Mouse (Mus musculus): ENCODE data around the gene Dcakd.

Gene Dcakd

DNA sequence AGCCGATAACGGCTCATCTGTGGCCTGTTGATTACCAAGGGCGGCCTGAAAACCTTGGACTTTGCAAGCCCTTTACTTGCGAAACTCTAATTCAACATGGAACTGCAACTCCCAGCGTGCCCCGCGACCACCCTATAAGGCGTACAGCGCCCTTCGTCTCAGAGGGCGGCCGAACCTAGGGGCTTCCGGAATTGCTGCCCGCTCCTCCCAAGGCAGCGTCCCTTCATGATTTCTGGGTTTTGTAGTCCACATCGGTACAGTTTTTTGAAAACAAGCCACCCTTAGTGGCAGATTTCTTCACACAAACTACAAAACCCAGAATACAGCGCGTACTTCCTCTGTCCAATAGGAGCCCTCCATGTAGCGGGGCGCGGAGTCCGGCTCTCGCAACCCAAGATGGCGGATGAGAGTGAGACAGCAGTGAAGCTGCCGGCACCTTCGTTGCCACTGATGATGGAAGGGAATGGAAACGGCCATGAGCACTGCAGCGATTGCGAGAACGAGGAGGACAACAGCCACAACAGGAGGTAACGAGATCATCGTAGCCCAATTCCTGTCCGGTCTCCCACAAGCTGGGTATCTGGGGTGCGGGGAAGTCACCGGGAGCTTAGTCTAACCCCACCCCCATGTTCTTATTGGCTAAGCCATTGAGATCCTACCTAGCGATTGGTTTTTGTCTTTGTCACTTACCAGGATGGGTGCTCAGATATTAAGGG is at the start of gene Dcakd, which contains the start of gene Nmt1:
TSS of gene Dcakd (minus strand) at position 158 of the 716 bp plus-strand sequence.
TSS of gene Nmt1 (plus strand) at position 15 of the 716 bp plus-strand sequence.
- peak; percentile 93 to 95 for DNase-seq (ENCODE audit: low spot score in 2 of 2)

DNA sequence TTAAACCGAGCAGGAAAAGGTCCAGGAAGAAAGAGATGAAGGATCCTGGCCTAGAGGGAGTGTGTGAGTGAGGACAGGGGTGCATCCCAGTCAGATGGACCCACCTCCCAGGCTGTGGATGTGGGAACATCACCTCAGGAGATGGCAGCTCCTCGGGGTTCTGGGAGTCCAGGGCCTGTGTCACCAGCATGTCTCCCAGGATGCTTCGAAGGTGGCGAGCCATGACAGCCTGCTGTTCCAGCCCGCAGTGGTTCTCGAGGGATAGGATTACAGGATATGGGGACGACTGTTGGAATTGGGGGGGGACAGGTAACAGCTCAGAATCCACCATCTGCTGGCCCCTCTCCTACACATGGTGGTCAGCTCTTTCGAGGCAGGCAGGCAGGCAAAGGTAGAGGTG is 48.4 kb upstream of the Dcakd start:
- no peak for DNase-seq (ENCODE audit: low spot score in 2 of 2)

DNA sequence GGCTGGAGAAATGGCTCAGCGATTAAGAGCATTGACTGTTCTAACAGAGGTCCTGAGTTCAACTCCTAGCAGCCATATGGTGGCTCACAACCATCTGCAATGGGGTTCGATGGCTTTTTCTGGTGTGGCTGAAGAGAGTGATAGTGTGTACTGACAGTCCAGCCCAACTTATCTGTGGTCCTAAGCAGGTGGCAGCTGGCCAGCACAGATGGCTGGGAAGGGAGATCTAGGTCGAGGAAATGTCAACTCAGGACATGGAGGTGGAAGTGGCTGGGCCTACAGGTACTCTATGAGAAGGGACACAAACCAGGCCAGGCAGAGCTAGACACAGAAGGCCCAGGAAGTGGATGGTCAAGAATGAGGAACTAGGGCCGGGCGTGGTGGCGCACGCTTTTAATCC is 47.9 kb upstream of the Dcakd start:
- DNase-seq (ENCODE audit: low spot score in 2 of 2): no peak

DNA sequence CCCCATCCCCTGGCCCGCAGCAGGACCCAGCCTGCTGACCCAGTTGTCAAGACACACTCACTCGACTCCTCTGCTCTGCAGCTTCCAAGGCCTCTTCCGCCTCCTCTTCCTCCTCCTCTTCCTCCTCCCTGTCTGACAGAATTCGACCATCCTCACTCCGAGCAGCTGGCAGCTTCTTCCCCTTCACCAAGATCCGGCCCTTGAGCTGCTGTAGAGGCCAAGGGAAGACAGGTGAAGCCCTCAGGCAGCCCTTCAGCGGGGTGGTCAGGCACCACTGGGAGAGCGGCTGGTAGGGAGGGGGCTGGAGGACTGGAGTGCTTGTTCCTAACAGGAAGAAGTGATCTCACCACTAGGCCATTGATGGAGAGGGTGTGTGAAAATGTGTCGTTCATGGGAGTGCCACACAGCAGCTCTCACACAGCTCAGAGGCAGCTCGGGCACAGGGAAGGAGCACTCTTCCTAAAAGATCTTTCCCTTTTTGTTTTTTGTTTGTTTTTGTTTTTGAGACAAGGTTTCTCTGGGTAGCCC is 46.7 kb upstream of the Dcakd start:
- DNase-seq (ENCODE audit: low spot score in 2 of 2): no peak

DNA sequence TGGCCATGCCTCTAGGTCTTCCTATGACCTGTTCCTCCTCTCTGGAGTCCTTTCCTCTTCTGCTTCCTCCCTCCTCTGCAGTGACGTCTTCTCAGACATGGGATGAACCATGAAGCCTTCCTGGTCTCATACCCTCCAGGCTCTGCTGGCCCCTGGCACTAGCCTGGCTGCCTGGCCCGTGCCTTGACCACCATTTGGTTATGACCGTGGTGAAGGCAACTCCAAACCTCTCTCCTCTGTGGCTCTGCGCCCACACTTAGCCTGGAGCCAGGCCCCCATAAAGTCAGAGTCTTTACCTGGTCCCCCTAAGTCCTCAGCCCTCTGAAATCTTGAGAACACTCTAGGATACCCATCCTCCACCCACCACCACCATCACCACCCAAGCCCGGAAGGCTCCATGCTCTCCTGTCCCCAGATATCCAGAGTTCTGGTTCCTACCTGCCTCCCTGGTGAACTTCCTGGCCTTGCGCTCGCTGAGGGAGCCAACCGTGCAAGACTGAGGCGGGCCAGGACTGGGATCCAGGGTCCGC is 46.1 kb upstream of the Dcakd start:
- no peak for DNase-seq (ENCODE audit: low spot score in 2 of 2)

DNA sequence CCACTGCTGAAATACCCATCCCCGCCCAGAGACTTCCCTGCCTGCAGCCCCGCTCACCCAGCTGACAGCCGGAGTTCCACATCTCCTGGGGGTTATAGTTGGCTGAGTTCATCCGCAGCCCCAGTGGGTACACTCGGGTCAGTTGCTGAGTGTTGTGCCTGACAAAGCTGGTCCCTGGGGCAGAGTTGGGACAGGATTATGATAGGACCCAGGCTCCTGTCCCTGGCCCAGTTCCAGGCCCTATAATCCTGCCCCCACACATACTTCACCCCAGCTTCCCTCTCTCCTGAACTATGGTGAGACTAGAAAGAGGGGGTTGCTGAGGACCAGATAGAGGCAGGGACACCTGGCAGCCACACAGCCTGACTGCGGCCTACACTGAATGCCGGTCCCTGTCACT is 45.5 kb upstream of the Dcakd start:
- DNase-seq (ENCODE audit: low spot score in 2 of 2): no peak

DNA sequence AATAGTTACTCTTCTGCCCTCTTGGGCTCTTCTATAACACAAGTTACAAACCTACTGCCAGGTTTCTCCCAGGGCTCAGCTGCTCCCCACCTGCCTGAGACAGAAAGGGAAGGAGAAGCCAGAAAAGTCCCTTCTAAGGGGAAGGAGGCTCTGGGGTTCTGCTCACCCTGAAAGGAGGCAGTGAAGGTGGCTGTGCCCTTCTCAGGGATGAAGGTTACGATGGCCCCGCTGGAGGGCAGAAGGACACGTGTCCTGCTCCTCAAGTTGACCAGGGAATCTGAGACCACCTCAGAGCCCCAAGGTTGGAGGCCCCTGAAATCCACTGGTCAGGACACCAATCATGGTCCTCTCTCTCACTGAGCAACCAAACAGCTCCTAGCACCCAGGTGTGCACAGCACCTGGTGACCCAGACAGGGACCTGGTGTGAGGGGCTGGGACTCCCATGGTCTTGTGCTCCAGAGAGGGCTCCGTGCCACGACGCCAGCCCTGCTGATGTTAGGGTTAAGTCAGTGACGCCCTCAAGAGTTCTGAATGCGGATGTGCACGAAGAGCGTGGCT is 42.3 kb upstream of the Dcakd start:
- DNase-seq (ENCODE audit: low spot score in 2 of 2): no peak

DNA sequence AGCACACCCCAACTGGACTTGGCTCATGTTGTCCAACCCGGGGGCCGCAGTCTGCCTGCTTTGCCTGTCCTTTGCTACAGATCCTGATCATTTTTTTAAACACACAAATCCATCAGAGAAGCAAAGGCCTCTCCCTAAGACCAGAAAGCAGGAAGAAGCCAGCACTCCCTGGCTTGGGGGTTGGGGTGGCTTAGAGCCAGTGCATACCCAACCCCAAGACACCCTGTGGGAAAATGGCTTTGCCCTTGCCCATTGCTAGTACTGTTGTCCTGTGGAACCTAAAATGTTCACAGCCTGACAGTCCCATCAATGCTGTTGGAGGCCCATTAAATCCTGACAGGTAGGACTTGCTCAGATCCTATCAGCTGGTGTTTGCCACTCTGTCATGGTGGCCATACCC is 41.6 kb upstream of the Dcakd start:
- no peak for DNase-seq (ENCODE audit: low spot score in 2 of 2)

DNA sequence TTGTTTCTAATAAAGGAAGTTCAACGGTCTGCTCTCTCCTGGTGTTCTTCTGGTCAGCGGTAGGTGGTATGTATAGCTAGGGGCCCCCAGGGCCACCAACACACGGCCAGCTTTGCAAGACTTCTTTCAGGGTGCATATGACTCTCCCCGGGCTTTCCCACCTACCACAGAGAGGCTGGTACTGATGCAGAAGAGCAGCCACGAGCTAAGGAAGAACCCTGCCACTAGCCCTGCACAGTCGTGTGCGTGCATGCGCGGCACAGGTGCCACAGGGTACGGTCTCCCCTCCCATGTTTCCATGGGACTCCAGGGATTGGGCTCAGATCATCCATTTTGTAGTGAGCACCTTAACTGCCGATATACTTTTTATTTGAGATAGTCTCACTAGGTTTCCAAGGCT is 40.8 kb upstream of the Dcakd start:
- no peak for DNase-seq (ENCODE audit: low spot score in 2 of 2)

DNA sequence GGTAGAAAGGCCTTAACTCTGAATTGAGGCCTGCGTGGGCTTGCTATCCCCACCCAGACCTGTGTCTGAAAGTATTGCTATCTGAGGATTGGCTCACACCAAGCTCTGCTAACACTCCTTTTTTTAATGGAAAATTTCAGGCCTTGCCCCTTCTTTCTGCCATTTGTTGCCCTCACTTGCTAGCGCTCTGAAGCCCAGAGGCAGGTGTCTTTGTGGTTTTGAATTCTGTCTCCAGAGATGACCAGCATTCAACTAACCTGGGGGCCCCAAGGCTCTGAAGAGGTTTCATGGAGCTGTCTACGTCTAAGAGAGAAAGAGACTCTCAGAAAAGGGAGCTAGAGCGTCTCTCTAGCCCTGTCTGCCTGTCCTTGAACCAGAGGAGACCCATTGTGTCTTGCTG is 40.1 kb upstream of the Dcakd start:
- no peak for DNase-seq (ENCODE audit: low spot score in 2 of 2)

DNA sequence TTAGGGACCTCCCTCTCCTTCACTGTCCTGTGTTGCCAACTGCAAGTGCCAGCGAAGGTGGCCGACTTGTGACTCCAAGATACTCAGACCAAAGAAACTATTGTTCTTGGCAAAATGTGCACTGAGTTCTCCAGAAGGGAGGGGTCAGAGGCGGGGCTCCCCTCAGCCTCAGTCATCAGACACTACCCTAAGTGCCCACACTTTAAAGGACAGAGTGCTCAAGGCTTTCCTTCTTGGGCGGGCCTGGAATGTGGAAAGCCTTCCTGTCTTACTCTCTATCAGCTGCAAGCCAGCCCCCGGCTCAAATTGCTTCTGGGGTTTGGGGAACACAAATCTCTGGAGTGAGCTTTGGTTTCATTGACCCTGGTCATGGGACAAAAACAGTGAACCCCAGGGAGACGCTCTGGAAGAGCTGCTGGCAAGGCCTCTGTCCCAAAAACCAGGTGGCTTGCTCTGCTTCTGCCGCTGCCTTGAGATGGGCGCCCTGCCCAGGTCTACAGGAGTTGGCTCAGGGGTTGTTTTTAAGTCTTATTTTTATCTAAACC is 39.4 kb upstream of the Dcakd start:
- DNase-seq (ENCODE audit: low spot score in 2 of 2): no peak

DNA sequence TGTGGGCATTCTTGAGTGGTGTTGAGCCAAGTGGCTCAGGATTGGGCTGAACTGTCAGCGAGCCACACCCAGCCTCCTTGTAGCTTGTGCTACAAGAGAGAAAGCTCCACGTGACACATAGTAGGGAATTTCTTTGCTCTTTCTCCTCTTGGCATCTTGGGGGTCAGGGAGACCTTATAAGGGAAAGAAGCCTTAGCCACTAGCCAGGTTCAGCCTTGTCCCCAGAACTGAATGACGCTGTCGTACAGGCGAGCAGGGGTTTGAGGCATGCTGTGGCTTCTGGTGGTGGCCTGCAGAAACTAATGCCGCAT is 38.9 kb upstream of the Dcakd start:
- DNase-seq (ENCODE audit: low spot score in 2 of 2): no peak

DNA sequence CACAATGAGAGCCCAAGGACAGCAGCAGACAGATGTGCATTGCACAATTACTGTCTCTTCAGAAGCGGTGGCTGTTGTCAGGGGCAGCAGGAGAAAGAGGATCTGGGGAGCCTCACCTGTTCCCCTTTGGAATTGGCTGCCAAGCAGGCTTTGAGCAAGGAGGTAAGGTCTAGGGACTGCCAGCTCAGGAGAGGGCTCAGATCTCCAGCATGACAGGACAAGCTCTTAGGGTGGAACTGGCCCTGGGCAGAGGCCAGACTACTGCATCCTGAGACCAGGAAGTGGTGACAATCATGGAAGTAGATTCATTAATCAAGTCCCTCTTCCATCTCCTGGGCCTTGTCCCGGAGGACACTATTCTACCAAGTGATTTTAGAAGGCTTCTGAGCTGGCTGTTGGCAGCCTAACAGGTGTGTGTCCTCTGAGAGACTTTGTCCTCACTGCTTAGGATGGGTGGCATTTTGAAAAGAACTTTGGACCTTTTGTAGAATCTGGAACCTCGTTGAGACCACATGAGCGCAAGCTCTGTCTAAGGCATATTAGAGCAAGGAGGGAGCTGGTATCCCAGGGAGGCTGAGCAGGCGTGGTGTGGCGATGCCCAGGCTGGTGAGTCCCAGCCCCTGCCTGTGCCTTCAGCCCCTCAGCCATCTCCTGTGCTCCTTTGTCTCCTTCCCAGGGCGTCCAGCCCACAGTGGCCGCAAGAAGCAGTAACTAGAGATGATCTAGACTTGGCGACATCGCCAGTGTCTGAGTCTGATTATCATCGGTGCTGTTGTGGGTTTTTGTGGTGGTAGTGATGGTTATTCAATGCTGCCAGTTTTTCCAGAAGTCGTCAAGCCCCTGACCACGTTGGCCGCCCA is 38.3 kb upstream of the Dcakd start:
- no peak for DNase-seq (ENCODE audit: low spot score in 2 of 2)

DNA sequence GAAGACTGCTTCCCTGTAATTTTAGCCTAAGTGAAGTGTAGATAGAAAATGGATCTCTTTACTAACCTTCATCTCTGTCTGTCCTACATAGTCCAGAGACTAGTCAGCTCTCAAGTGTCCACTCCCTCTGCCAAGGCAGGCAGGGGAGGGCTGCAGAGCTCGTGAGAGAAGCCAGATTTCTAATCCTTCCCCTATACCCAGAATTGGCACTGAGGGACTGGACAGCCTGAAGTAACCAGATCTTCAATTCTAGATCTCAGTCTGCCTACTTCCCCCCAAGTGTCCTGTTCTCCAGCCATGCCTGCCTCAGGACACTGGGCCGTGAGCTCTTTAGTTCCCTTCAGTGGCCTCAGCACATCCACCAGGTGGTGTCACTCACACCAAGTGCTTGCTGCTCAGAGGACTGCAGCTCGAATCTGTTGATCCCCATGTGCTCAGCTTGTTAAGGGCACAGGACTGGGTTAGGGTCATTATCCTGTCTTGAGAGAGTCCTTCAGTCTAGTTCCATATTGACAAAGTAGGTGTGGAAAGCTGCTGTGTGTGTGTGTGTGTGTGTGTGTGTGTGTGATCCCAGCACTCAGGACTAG is 30.5 kb upstream of the Dcakd start:
- DNase-seq (ENCODE audit: low spot score in 2 of 2): no peak

DNA sequence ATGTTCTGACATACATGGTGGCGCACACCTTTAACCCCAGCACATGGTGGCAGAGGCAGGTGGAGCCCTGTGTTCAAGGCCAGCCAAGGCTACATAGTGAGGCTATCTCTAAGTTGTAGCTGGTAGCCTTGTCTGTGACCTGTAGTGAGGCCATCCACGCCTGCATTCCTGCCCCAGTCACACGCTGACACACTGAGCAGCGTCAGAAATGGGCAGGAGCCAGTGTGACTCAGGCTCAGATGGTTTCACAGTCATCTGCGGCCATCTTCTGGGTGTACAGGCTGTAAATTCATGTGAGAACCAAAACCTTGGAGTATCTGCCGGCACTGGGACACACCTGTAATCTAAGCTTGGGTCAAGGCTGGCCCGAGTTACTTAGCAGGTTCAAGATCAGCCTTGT is 28.5 kb upstream of the Dcakd start:
- DNase-seq (ENCODE audit: low spot score in 2 of 2): no peak

DNA sequence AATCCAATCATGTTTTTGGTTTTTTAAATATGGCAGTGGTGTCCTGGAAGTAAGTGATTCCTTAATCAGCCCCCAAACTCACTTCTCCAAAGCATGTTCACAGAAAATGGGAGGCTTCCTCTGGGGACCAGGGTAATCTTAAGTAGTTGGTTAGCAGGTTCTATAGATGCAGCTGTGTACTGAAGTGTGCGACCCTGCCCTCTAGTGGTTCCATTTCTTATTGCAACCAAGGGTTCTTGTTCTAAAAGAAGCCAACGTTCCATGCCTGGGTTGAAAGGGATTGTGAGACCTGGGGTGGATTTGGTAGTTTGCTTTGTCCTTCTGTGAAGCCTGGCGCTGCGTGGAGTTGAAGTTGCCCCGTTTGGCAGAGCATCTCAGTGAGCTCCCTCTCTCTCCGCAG is 26.7 kb upstream of the Dcakd start:
- peak; percentile 59 to 70 for DNase-seq (ENCODE audit: low spot score in 2 of 2)

DNA sequence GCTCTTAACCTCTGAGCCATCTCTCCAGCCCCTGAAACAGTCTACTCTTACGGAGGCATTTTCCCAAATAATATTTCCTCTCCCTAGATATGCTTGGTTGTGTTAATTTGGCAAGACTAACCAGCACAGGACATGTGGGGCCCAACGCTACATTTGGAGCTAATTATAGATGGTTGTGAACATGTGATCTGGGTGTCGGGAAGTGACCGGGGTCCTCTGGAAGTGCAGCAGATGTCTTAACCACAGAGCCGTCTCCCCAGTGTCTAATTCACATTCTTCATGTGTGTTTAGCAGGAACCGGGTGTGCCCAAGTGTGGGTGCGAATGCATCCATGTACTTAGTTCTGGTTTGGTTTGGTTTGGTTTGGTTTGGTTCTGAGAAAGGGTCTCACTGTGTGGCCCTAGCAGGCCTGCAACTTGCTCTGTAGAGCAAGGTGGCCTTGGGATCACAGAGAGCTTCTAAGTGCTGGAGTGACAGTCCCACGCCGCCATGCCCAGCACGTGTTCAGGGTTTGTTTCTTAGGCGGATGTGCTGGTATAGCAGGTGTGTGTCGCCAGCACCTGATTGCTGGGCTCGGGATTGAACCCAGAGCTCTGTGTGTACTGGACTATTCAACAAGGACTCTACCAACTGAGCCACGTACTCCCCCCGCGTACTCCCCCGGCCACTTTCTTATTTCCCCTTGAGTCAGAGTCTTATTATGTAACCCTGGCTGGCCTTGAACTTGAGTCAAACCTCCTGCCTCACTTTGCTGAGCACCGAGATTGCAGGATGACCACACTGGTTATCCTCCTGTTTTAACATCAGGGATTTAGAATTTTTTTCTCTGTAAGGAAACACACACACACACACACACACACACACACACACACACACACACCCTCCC is 25.3 kb upstream of the Dcakd start:
- no peak for DNase-seq (ENCODE audit: low spot score in 2 of 2)

DNA sequence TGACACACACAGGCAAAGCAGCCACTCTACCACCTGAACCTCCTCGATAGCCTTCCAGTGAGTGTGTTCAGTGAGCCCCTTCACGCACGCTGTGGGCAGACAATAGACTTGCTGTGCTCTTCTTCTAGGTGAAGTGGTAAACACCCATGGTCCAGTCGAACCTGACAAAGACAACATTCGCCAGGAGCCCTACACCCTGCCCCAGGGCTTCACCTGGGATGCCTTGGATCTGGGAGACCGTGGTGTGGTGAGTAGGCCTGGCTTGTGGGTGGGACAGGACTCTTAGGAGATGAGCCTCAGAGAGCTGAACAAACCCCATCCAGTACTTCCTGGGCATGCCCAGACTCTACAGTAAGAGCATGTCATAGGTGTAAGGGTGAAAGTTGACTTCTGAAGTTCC is 23.9 kb upstream of the Dcakd start:
- DNase-seq (ENCODE audit: low spot score in 2 of 2): no peak

DNA sequence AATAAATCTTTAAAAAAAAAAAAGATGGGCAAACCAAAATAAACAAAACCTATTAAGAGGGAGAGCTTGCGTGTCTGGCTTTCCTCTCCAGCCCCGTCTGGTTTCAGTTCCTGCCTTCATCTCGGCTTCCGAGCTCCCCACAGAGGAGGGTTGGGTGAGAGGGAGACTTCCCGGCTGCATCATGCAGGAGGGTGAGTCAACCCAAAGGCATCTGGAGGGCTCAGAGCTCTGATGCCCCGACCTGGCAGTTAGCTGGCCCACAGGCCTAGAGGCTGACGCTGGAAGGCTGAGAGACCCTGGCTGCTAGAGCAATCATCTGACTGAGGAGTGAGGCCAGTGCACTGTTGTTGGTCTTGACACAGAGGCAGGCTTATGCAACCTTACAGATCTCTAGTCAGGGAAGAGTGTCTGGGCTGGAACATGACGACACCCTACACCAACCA is 23.1 kb upstream of the Dcakd start:
- DNase-seq (ENCODE audit: low spot score in 2 of 2): no peak

DNA sequence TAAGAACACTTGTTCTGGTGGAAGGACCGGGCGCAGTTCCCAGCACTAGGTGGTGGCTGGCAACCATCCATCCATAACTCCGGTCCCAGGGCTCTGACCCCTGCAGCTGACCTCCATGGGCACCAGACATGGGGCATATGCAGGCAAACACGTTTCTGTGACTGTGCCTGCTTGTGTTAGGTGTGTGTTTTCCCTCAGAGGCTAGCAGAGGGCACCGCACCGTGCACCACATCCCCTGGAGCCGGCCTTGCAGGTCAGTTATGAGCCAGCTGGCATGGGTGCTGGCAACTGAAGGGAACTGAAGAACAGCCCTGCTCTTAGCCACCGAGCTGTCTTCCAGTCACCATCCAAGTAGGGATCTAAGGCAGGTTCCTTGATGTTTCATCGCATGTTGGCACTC is 22.0 kb upstream of the Dcakd start:
- no peak for DNase-seq (ENCODE audit: low spot score in 2 of 2)

DNA sequence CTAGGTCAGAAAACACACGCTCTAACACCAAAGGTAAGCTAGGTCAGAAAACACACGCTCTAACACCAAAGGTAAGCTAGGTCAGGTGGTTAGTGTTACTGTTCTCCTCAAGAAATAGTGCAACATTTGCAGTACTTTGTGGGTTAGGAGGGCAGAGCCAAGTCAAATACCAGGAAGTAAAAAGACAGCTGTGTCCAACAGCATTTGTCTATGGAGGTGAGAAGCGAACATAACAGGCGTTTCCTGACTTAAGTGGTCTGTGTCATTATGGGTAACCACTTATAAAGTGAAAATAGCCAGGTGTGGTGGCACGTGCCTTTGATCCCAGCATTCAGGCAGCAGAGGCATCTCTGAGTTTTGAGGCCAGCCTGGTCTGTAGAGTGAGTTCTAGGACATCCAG is 21.5 kb upstream of the Dcakd start:
- no peak for DNase-seq (ENCODE audit: low spot score in 2 of 2)
